Mouse (Mus musculus): Measurements from ENCODE around the gene Fcrla.
A peak's percentile ranks its signal among the peaks of the same experiment; 100 is the strongest.

Gene Fcrla

DNA sequence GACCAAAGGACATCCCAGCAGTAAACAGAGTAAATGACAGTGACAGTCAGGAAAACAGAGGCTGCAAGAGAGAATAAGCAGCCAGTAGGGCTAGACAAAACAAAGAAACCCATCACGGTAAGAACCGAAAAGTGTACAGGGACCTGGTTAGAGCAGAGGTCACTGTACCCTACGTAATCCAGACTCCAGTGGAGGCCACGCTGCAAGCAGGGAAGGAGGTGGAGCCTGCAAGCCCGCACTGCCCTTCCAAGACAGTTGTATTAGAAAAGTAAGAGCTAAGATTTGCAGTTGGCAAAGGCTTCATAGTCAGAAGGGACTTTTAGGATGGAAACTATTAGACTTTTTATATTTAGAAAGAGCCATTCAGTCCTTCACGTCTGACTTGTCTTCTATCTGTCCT lies 442 bp downstream of the Fcrla start:
- peak; percentile 53 to 55 for DNase-seq

DNA sequence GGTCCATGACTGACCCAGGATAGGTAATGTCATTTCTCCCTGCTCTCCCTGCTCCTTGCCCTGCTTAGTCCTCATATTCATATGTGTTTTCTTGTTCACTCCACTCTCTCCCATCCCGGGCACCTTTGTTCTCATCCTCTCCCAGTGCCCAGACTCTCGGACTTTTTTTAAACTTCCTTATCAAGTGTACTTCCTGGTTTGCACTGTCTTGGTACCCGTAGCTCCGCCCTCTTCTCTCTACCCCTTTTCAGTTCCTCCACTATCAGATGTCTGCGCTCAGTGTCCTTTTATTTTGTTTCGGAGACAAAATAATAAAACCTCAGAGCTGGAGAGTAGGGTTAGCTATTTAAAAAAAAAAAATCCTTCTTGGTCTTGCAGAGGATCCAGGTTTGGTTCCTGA lies 2.9 kb downstream of the Fcrla start:
- peak; percentile 67 to 73 for DNase-seq

DNA sequence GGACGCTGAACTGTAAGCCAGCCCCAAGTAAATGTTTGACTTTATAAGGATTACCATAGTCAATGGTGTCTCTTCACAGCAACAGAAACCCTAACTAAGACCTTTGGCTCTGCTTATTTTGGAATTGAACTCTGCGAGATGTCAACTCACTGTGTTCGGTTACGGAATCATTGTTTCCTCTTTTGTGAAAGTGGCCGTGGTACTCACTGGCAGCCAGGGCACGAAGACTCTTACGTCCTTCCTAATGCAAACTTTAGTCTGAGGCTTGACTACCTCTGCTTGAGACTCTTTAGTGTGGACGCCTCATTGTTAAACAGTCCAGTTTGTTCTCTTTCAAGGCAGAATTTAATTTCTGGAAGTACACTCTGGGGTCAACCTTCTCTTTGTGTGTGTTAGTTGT lies 8.1 kb downstream of the Fcrla start:
- no peak for DNase-seq

DNA sequence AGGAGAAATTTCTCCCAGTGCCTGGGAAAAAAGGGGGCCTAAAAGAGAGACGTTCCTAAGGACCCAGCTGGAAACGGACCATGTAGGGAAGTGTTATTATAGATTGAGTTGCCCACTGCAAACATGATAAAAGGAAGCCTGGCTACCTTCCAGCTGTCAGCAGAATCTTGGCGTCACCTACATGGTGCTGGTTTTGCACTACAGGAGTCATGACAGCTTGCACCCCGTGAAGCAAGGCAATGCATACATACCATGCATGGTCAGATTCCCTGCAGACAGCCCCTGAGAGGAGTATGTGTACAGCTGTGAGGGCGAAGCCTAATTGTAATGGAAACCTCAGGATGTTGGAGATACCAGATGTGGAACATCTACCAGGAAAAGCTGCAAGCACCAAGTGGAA lies 11.7 kb downstream of the Fcrla start:
- DNase-seq: no peak

DNA sequence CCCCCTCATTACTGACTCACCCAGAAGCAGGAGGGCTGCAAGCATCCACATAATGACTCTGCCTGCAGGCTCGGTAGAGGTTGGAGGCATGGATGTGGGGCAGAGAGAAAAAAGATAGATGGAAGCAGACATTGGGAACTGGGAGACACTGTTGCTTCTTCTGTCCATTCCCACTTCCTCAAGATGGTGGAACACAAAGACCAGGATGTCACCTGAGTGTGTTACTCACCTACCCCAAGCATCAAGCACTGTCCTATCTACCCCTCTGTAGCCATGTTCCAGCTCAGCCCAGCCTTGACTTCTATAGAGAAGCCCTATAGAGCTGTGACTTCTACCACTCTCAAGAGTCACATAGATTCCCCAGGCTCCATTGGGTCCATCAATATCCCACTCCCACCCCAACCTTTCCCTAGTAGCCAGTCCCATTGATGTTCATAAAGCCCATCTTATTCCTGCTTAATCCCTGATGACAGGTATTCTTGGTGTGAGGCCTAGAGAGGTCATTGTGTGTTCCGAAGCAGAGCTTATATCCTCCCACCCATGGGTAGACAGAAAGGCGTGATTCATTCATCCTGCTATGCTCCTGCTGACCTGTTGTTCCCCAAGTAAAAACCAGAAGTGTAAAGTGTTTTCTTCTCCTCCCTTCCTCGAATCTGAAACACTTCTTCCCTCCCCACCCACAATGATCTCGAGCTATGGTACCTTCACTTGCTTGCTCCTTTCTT lies 14.3 kb downstream of the Fcrla start, which contains the start of gene Fcrlb:
Fcrlb (minus strand) TSS at position 51 of the 725 bp plus-strand sequence.
- DNase-seq: no peak

DNA sequence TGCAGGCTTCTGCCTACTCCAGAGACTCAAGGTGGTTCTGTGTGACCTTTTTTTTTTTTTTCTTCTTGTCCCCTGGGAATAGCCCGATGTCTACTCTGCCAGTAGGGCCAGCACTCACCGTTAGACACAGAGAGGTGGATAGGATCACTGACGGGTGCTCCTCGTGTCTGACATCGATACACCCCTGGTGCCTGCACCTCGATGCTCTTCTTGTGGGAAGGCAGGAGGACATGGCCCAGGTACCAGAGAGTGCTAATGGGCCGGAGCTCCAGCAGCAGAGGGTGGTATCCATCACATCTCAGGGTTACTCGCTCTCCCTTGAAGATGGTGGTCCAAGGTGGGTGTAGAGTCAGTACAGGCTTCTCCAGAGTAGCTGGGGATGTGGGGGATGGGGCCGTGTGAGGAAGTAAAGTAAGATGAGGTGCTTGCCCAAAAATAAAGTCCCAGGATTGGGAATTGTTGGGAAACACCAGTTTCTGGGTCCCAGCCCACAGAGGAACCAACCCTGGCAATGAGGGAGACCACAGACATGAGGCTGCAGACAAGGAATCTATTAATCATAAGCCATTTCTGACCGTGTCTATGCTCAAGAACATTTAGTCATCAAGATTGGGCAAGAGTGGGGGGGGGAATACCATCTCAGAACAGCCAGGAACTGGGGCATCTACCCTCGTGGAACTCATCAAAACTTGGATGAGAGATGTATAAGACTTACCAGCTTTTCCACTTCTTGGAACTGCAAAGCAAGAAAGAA lies 15.3 kb downstream of the Fcrla start:
- DNase-seq: no peak

DNA sequence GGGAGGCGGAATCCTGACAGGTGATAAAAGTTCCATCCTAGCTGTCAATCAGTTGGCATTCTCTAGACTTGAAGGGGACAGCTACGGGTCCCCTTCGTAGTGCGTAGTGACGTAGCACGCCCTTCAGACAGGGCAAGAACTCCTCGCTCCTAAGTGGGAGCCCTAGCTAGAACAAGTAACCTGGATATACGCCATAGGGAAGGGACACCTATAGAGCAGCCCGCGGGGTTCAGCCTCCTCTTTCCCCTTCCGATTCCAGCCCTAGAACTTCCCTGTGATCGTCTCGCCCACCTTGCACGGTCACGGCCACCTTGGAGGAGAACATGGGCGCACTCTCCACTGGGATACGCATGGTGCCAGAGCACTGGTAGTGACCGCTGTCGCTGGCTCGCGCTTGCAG lies 19.0 kb downstream of the Fcrla start:
- peak; percentile 33 to 34 for DNase-seq

DNA sequence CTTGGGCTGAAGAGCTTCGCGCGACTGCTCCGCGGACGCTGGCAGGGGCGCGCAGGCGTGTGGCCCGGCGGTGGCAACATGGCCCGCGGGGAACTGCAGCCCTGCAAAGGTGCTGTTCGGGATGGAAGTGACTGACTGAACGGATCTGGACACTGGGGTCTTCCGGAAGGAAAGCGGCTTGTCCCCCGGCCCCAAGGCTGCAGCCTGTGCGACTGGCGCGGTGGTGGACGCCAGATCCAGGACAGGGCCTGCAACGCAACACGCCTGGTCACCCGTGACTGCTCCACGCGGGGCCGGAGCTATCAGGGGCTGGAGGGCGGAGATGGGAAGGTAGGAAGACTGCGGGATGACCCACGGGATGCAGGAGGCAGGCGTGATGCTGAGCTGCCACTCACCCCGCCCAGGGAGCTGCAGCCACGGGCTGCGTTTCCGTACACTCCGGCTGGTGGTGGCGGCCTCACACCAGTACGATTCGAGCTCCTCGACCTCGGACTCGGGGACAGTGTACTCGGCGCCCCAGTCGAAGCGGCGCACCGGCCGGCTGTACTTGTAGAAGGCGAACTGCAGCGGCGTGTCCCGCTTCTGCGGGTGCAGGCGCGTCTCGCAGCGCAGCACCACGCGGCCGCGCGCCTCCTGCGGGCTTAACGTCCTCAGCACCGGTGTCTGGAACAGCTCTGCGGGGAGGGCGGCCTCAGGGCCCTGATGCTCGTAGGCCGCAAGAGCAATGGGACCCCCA lies 19.8 kb downstream of the Fcrla start:
- peak; percentile 55 to 66 for DNase-seq

DNA sequence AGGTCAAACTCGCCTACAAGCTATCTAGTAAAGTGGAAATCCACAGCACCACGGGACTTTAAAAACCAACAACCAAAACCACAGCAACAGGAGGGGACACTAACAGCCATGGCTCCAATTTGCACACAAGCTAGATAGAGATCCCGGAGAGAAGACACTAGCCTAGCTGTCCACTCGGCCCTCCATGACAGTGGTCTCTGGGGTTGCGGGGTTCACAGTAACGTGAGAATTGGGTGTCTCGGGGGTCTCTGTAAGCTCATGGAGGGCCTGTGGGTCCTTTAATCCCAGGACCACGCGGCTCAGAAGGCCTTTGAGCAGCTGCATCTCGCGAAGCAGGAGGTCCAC lies 20.3 kb downstream of the Fcrla start:
- DNase-seq: no peak

DNA sequence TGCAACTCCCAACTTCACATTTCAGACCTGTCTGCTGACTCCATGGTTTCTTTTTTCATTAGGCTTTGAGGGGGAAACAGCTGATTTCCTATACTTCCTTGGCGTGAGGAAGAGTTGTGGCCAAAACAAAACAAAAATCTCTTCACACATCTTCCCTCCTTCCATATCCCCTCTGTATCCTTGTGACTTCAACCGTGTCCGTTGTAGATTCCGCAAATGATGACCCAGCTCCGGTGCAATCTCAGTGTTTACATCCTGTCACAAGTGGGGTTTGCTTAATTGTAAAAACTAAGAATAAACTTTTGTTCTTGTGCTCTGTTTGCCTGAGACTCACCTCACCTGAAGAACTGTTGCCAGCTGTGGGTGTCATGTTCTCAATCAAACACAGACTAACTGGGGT lies 23.9 kb downstream of the Fcrla start:
- no peak for DNase-seq

DNA sequence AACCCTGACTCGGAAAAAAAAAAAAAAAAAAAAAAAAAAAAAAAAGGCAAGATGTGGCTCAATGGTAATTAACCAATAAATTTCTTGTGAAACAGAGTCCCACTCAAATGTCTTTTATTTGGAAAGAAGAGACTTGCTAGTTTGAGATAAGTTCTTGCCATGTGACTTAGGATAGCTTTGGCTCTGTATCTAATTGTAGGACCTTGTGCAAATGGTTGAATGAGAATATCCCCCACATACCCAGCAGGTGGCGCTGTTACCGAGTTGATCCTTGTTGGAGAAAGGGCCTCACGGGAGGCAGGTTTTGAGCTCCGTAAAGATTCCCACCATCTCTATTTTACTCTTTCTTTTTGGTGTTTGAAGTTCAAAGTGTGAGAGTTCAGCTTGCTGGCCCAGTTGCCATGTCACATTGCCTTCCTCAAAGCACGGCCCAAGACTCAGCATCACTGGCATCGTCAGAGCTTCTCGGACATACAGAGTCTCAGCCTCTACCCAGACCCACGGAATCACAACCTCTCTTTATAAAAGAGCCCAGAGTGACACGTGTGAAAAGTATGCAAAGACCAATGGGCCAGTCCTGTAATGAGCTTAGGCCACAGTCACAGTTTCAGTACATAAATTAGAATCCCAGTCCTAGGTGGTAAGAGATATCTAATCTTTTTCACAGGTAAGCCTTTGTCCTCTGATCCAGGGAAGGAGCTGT lies 25.7 kb downstream of the Fcrla start:
- DNase-seq: peak; percentile 95

DNA sequence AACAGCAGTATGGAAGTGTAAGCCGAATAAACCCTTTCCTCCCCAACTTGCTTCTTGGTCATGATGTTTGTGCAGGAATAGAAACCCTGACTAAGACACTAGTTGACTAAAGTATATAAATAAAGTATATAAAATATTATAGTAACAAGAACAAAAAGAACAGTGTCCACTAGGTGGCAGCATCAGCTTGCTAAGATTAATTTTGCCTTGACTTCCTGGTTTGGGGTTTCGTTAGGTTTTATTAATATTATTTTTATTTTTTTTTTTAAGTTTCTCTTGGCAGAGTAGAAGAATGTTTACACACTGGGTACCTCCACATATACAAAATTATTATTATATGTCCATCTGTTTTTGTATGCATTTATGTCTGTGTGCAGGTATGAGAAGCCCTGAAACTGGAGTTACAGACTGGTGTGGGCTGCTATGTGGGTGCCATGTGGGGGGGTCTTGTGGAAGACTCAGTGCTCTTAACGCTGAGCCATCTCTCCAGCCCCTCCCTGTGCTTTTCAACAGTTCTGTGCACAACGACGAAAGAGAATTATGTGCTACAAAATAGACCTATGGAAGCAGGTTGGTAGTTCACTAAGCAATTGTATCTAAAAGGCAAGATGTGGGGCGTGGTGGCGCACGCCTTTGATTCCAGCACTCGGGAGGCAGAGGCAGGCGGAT lies 26.4 kb downstream of the Fcrla start:
- DNase-seq: peak; percentile 81 to 82

DNA sequence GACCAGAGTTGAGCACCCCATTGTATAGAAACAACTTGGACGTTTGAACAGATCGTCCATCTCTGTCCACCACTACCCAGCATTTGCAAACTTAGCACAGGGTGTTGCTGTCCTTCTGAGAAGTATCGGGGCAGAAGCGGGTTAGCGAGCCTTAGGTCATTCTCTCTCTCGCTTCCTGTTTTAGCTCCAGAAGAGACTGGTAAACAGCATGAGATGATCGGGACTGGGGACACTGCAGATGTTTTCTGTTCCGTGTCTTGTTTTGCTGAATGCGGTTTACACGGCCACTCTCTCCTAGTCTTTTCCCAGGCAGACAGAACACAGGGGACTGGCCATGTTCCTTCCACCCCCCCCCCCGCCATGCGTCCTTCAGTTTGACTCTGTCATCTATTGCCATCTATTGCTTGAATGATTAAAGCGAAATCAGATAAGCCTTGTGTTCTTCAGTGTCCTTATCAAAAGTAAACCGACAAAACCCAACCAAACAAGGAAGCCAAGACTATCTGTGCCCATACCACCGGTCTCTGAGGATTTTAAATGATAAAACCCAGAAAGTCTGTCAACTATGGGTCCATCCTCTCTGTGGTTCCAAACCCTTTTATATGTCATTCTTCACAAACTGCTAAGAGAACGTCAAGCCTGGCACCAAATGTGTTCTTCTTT lies 28.8 kb downstream of the Fcrla start:
- DNase-seq: peak; percentile 26 to 38

DNA sequence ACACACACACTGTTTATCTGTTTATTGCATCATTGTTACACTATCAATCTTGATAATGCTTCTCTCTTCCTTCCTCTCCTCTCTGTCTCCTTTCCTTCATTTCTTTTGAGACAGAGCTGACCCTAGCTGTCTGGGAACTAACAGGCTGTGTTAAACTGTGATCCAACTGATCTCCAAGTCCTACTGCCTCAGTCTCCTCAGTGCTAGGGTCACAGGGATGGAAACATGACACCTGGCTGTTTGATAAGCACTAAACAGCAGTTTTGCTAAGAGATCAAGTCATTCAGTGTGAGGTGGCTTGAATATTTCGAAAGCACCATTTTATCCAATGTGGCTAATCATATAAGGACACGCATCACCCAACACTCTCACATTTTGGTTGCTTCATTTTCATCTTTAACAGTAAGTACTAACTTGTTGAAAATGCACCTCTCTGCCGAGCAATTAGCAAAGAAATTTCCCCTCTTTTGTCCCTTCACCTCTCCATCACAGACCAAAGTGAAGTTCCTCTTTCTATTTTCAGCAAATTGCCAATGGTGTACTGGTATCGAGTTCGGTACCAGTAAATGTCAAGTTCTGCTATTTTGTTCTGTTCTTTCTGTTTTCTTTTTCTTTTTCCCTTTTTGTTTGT lies 30.6 kb downstream of the Fcrla start:
- peak; percentile 35 to 43 for DNase-seq

DNA sequence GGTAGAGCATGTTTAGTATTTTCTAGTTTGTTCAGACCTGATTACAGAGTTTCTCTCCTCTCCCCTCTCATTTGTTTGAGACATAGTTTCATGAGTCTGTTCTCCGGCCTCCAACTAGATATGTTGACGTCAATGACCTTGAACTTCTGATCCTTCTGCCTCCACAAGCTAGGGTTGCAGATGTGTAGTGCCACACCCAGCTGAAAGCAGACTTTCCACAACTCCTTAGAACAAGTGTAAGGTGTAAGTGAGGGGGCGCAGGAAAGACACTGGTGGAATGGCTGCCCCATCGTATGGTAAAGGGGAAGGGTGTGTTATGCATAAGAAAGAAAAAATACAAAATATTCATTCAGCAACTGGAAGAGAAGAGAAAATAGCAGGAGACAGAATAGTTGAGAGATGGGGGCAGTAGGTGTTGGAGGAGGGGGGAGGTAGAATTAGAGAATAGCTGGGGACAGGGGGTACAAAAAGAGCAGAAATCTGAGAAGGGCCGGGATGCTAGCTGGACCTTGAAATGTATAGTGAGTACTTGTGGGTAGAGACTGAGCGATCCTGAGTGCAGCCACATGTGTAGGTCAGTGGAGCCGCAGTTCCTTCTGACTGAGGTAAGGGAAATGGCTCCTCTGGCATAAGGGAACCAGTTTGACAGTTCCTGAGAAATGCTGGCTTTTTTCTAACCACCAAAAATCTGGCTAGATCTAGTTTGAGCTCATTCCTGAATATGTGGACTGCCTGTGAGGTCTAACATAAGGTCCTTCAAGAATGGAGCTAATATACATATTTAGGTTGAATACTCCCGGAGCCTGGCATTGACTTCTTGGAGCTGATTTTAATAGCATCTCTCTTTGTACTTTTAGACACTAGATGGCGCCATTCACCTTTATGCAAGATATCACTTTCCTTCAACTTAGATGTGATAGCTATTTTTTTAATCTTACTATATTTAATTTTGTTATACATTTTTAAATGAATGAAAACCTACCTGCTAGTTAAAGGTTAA lies 32.5 kb downstream of the Fcrla start:
- peak; percentile 49 to 50 for DNase-seq

DNA sequence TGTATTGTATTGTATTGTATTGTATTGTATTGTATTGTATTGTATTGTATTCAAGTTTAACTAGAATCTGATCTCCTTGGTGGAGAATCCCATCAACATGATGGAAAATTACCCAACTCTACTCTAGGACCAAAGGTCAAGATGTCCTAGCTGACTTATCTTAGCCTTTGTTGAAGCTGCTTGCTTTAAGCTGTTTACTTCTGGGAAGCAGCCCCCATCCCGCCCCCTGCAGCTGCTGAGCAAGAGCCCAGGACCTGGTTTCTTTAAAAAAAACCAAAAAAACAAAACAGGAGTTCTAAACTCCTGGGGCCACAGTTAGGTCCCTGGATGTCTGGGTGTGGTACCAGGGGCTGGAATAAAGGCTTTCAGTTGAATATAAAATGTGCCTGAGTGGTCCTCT lies 35.1 kb downstream of the Fcrla start:
- DNase-seq: no peak

DNA sequence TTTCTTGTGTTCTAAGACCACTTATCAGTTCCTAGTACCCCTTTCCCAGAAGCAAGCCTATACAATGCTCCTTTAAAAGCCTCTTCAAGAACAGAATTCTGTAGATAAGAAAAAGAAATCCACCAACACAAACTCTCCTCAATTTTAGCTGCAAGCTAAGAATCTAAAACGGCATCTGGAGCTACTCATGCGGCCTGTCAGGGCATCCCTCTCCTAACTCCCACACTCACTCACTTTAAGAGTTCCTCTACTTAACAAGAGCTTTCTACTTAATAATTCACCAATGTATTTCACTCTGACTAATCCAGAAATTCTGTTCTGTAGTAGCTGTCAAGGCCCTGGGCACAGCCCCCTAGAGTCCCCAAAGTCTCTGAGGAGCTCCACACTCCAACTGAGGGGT lies 35.7 kb downstream of the Fcrla start:
- DNase-seq: no peak

DNA sequence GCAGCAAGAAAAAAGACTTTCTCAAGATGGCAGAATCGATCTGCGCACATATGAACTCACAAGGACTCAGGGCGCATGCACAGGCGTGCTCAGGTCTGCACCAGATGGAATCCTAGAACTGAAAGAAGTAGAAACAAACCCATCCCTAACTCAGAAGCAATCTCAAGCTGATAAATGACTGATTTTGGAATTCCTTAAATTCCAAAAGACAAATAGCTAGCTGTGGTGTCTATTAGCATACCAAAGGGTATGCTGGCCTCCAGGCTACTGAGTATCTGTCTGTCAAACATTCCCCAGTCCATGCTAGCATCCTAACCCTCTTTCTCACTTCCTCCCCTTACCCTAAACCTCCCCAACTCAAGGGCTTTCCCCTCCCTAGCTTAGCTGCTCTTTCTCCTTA lies 38.1 kb downstream of the Fcrla start:
- DNase-seq: no peak

DNA sequence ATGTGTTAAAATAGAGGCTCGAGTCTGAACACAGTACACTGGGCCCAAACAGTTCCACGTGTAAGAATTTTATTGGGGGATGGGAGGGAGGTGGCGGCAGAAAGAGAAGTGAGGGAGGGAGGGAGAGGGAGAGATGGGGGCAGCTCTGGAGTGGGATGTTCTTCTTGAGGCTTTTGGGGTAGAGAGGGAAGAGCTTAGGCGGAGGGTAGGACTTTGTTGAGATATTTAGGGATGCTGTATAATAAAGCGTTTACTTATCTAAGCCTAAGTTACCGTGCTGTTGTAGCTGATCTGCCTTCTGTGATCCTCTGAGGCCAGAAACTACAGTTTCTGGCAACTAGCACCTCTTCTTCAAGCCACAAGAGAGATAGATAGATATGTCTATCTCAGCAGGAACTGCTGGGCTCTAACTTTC lies 41.3 kb downstream of the Fcrla start:
- DNase-seq: no peak

DNA sequence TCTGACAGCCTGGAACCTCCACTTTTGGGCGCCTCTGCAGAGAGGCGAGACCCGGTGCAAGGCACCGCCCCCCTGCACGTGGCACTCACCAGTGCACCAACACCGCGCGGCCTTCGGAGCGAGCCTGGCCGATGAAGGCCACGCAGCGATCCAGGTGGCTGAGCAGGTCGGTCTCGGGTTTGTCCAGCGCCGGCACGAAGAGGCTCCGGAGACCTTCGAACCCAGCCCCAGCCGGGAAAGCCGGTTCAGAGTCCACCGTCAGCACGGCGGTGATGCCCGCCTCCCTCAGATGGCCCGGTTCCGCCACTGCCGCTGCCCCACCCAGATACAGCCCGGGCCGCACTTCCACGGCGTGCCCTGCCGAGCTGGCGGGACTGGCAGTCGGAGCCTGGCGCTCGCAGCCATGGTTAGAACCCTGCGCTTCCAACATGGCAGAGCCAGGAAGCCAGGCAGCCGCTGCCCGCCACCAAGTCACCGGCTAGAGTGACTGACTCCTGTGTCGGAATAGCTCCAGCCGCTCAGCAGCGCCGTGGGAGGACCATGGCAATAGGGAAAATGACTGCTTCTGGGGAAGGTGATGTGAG lies 42.3 kb downstream of the Fcrla start, which contains the start of the genes Gm26620 and Dusp12:
Gm26620 (plus strand) TSS at position 88 of the 584 bp plus-strand sequence.
Dusp12 (minus strand) TSS at position 563 of the 584 bp plus-strand sequence.
- DNase-seq: peak; percentile 88
